Mouse (Mus musculus) hematopoietic stem cell, adult 5-6 weeks (primary cell): ENCODE data around the gene Sumf1. TPM values are rescaled to one million over a fixed set of nuclear protein-coding genes. Genes with fewer than 3 reads are reported as not detected.

Experiments used
- ATAC-seq, 2 experiments: fragments of 125-278 bp in 1 of 2; replicated peaks in 1 of 2; 2 replicates each; pipeline ENCODE4 v1.8.0; 2016 to 2017; ENCODE audit warnings: inconsistent platforms in 2 of 2, mild to moderate bottlenecking in 2 of 2, moderate number of reproducible peaks in 2 of 2, low read depth in 1 of 2, moderate TSS enrichment in 1 of 2; ENCODE audit not compliant: low FRiP score in 2 of 2, poor library complexity in 2 of 2, severe bottlenecking in 2 of 2, insufficient read depth in 1 of 2, low TSS enrichment in 1 of 2
- total RNA-seq: library from RNA; stranded (forward); fragments of 172-1452, 232-1000 nt; gene quantifications from 2 replicates; pipeline ENCODE4 v1.2.3, GENCODE M21; 2017

The Sumf1 gene
- total RNA-seq, 1 experiment from 2014 or later = 8.8 TPM

DNA sequence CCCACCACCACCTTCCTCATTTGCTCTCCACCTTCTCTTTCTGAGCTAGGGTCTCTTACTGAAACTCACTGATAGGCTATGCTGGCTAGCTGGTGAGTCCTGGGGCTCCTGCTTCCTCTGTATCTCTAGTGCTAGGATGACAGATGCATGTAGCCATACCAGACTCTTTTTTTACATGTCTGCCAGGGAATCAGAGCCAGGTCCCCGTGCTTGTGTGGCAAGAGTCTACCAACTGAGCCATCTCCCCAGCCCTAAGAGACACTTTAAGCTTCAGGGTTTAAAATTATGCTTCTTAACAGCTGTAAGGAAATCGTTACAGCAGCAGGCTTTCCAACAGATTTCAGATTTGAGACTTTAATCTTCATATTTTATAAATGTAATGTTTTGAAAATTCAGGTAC is 111.5 kb downstream of the Sumf1 start:
- ATAC-seq = no peak

DNA sequence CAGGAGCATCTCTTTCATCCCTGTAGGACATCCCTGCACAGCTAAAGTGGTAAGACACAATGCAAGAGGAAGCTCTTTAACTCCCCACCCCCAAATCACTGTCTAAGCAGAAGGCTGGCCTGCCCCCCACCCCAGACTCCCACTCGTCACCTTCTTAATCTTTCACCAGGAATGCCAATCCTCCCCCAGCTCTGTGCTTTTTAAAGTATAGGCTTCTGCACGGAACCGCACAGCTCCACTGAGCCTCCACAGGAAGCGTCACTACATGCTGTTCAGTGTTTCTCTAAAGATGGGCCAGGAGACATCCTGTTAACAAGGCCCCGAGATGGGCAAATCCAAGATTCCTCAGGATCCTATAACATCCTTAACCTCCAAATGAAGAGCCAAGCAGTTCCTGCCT is 112.3 kb downstream of the Sumf1 start:
- ATAC-seq = no peak

DNA sequence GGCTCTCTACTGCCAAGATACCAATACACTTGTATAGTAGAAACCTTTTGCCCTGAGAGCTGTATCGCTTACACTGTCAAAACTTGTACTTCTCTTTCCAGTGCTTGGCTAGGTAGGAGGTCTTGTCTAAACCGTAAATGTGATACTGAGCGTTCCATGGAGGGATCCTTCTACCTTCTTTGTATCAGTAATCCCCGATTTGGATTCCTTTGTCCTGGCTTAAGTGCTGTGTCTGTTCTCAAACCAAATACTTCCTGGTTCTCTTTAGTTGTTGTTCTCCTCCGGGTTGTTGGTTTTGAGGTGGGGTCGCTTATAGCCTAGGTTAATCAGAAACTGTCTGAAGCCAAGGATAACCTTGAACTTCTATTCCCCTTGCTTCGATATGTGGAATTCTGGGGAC is 114.4 kb downstream of the Sumf1 start:
- ATAC-seq = no peak

DNA sequence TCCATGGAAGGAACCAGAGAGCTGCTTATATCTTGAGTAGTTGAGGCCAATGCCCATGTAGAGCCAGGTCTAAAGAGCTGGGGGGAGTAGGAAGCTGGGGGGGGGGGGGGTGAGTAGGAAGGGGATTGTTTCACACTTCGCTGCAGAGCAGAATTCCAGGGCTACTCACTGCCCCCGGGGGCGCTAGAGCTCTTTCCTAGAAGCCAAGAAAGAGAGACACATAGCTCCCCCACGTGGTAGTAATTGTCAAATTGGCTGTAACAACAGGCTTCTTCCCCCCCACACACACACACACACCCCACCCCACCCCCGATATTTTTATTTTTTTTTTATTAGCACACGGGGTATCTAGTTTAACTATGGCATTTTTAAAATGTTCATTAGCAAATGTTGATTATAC is 119.8 kb downstream of the Sumf1 start:
- ATAC-seq = peak; percentile 19 to 52

DNA sequence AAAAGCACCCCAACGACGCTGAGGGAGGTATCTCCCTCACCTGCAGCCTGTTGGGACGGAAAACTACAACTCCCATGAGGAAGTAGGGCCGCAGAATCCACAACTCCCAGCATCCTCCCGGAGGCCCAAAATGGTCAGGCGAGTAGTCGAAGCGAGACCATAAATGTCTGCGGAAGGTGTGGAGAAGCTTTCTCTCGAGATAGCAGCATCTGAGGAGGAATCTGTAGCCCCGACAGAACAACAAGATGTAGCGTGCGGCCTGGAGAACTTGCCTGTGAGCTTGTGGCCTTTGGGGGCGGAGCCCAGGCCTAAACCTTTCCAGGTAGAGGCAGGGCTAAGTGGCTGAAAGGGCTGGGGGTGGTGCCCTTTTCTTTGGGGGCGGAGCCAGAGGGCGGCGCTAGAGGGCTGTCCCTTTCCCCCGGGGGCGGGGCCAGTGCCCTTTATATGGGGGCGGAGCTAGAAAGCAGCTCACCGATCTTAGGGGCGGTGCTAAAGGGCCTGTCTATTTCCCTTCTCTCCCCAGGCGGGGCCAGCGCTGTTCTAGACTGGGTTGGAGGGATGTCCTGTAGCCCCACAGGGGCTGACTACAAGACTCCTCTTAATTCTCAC is 120.4 kb downstream of the Sumf1 start, which contains the start of gene Setmar:
Gene Setmar, plus strand, starts transcription at position 128 of the 609 bp plus-strand sequence.
- ATAC-seq = peak; percentile 95 to 97

DNA sequence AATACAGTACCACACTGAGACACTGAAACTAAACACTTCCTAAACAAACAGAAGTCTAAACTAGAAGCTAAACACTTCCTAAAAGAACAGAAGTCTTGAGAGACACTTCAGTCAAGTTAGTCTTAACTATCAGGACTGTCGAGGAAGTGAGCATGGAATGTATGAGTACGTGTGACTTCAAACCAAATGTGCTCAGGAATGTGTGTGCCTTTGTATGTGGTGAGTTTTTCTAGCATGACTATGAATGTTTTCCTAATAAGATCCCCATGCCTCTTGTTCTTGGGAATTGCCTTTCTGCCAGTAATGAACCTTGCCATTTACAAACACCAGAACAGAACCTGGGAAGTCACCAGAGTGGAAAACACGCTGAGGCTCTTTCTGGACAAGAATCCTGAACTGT is 124.3 kb downstream of the Sumf1 start:
- no peak for ATAC-seq

DNA sequence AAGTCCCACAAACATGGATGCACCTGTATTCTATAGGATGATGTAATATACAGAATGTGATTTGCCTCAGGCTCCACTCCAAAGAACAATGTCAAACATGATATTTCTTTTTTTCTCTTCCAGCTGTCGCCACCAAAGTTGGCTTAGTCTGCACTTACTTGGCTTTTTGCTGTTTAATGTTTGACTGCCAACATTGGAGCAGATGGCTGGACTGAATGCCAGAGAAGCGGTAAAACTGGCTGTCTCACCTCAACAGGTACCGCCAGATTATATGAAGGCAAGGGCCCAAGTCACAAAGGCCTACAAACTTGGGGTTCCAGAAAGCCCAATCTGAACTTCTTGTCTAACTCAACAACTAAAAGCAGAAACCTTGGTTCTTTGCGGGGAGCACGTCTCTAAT is 127.3 kb downstream of the Sumf1 start:
- no peak for ATAC-seq

DNA sequence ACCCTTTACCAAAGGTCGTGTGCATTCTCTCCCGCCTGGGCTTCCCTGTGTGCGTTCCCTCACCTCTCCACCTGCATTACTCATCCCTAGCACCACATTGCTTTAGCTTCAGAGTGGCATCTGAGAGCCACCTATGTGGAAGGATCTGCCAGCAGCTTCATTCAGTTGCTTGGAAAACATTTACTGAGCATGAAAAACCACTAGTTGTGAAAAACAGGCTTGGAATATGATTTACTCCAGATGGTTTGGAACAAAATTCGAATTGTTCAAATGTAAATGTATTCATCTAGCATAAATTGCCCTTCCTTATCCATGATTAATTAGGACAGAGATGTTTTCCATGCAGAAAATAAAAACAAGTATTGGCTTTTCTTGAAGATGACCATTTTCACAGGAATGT is 128.0 kb downstream of the Sumf1 start:
- ATAC-seq = no peak

Other genes starting within 250 kb of the Sumf1 start
- gene Setmar, start 120.5 kb downstream of the Sumf1 start, total RNA-seq = 3.7 and 5.1 TPM in 2 replicates
- gene Itpr1, start 27.5 kb upstream of the Sumf1 start, total RNA-seq = 82.5 and 124 TPM in 2 replicates